Mouse (Mus musculus) hindbrain, embryonic 15.5 days (tissue): ENCODE measurements around the gene Aldh5a1. TPM values are rescaled to one million over a fixed set of nuclear protein-coding genes. Genes with fewer than 3 reads are reported as not detected.

Source experiments
- ATAC-seq: fragments of 200-750 bp; cut with Nextera tagmentation; 2 replicates; pipeline ENCODE4 v1.8.0; 2017; ENCODE audit warnings: low read depth, moderate number of reproducible peaks, moderate TSS enrichment; ENCODE audit not compliant: low FRiP score
- H3K27ac ChIP-seq: fragments of 300-500 bp; sonication (generic); replicated peaks from 2 replicates; pipeline ENCODE4 v1.5.1; 2015; ENCODE audit warnings: mild to moderate bottlenecking, inconsistent platforms
- H3K27me3 ChIP-seq: fragments of 300-500 bp; sonication (generic); 2 replicates; pipeline ENCODE4 v1.6.1; 2015; ENCODE audit warnings: control low read depth, inconsistent platforms
- H3K36me3 ChIP-seq: fragments of 300-500 bp; sonication (generic); 2 replicates; pipeline ENCODE4 v1.6.1; 2015; ENCODE audit warnings: control low read depth, inconsistent platforms
- H3K4me1 ChIP-seq: fragments of 300-500 bp; sonication (generic); replicated peaks from 2 replicates; pipeline ENCODE4 v1.6.1; 2015; ENCODE audit warnings: control low read depth, inconsistent platforms
- H3K4me2 ChIP-seq: fragments of 300-500 bp; sonication (generic); 2 replicates; pipeline ENCODE4 v1.6.1; 2015; ENCODE audit warnings: moderate library complexity, mild to moderate bottlenecking, inconsistent platforms
- H3K4me3 ChIP-seq: fragments of 300-500 bp; sonication (generic); 2 replicates; pipeline ENCODE4 v1.5.1; 2015; ENCODE audit warnings: mild to moderate bottlenecking, inconsistent platforms
- H3K9ac ChIP-seq: fragments of 300-500 bp; sonication (generic); 2 replicates; pipeline ENCODE4 v1.6.1; 2015; ENCODE audit warnings: inconsistent platforms
- H3K9me3 ChIP-seq: fragments of 300-500 bp; sonication (generic); 2 replicates; pipeline ENCODE4 v1.6.1; 2016; ENCODE audit warnings: control low read depth, inconsistent platforms
- WGBS: fragments of 180-500 bp; shearing (Covaris S2); methylation state at CpG from one replicate; pipeline ENCODE4 v1.1.7; 2015; 5-methylcytosine and 5-hydroxymethylcytosine counted together
- polyA plus RNA-seq: library from polyadenylated mRNA; unstranded; fragments of >200 nt; fragmentation: Nextera tagmentation; extraction: Ambion mirVana; gene quantifications from 2 replicates; pipeline ENCODE4 v1.2.1, GENCODE M21; 2015

Gene Aldh5a1
- polyA plus RNA-seq, 1 experiment from 2014 or later, result 13.8 TPM

GRCm38 (mm10) chr13:24892516-24892915 lies 44.9 kb downstream of the Aldh5a1 start:
- no peaks in the 10 kb centered on the region for H3K9me3 ChIP-seq
- WGBS, result 91% methylated on average over 3 of the region's 3 CpGs
- no peaks in the 10 kb centered on the region for H3K4me1 ChIP-seq
- no peaks in the 10 kb centered on the region for H3K27me3 ChIP-seq
- ATAC-seq, result no peak
- H3K4me2 ChIP-seq, result no peak overlapping the region
- no peak overlapping the region for H3K27ac ChIP-seq
- H3K4me3 ChIP-seq, result no peak overlapping the region
- H3K9ac ChIP-seq, result no peak overlapping the region
- H3K36me3 ChIP-seq, result no peaks in the 10 kb centered on the region

GRCm38 (mm10) chr13:24889554-24889953 lies 47.9 kb downstream of the Aldh5a1 start:
- no peak overlapping the region for H3K27ac ChIP-seq
- no peak overlapping the region for H3K4me3 ChIP-seq
- WGBS, result 52% methylated on average over 1 of the region's 1 CpGs
- ATAC-seq, result no peak
- no peaks in the 10 kb centered on the region for H3K4me1 ChIP-seq
- H3K9me3 ChIP-seq, result no peaks in the 10 kb centered on the region
- no peak overlapping the region for H3K4me2 ChIP-seq
- peaks cover 13% of the 10 kb centered on the region for H3K36me3 ChIP-seq
- no peaks in the 10 kb centered on the region for H3K27me3 ChIP-seq
- no peak overlapping the region for H3K9ac ChIP-seq

- Histone ChIP-seq H3K4me2 (no peak overlapping the region), H3K27ac (no peak overlapping the region), H3K36me3 (peaks cover 29% of the 10 kb centered on the region), H3K4me3 (no peak overlapping the region), H3K27me3 (no peaks in the 10 kb centered on the region), H3K9ac (no peak overlapping the region), H3K9me3 (no peaks in the 10 kb centered on the region), H3K4me1 (no peaks in the 10 kb centered on the region)
- WGBS, result 95% methylated on average over 6 of the region's 6 CpGs
- ATAC-seq, result no peak
Measured at GRCm38 (mm10) chr13:24882411-24882810, 55.0 kb downstream of the Aldh5a1 start.

GRCm38 (mm10) chr13:24880704-24881103 lies 56.8 kb downstream of the Aldh5a1 start:
- H3K4me3 ChIP-seq, result no peak overlapping the region
- no peaks in the 10 kb centered on the region for H3K4me1 ChIP-seq

GRCm38 (mm10) chr13:24880208-24880607 lies 57.3 kb downstream of the Aldh5a1 start:
- no peak overlapping the region for H3K4me2 ChIP-seq
- peaks cover 29% of the 10 kb centered on the region; the same call in 1 of the 2 replicates for H3K36me3 ChIP-seq
- H3K27me3 ChIP-seq, result no peaks in the 10 kb centered on the region
- no peak overlapping the region for H3K9ac ChIP-seq
- H3K4me1 ChIP-seq, result no peaks in the 10 kb centered on the region
- no peak for ATAC-seq
- 84% methylated on average over 6 of the region's 6 CpGs for WGBS
- no peaks in the 10 kb centered on the region for H3K9me3 ChIP-seq
- no peak overlapping the region for H3K4me3 ChIP-seq
- no peak overlapping the region for H3K27ac ChIP-seq

More at GRCm38 (mm10) chr13:24880704-24881103, 56.8 kb downstream of the Aldh5a1 start:
- Histone ChIP-seq H3K27me3 (no peaks in the 10 kb centered on the region), H3K9ac (no peak overlapping the region), H3K4me2 (no peak overlapping the region), H3K36me3 (peaks cover 31% of the 10 kb centered on the region), H3K27ac (no peak overlapping the region), H3K9me3 (no peaks in the 10 kb centered on the region)
- 94% methylated on average over 5 of the region's 5 CpGs for WGBS
- ATAC-seq, result no peak

GRCm38 (mm10) chr13:24879359-24880040 lies 58.0 kb downstream of the Aldh5a1 start:
- H3K27ac ChIP-seq, result no peak overlapping the region
- no peak overlapping the region for H3K9ac ChIP-seq
- H3K4me2 ChIP-seq, result no peak overlapping the region
- ATAC-seq, result no peak
- no peaks in the 10 kb centered on the region for H3K27me3 ChIP-seq
- no peaks in the 10 kb centered on the region for H3K9me3 ChIP-seq
- 85% methylated on average over 15 of the region's 15 CpGs for WGBS
- no peak overlapping the region for H3K4me3 ChIP-seq
- H3K36me3 ChIP-seq, result peaks cover 28% of the 10 kb centered on the region; the same call in 1 of the 2 replicates
- H3K4me1 ChIP-seq, result no peaks in the 10 kb centered on the region

- Histone ChIP-seq H3K4me2 (no peak overlapping the region), H3K36me3 (no peaks in the 10 kb centered on the region; the same call in 1 of the 2 replicates), H3K27me3 (no peaks in the 10 kb centered on the region), H3K27ac (no peak overlapping the region), H3K4me1 (no peaks in the 10 kb centered on the region), H3K4me3 (no peak overlapping the region), H3K9ac (no peak overlapping the region), H3K9me3 (no peaks in the 10 kb centered on the region)
- 92% methylated on average over 7 of the region's 7 CpGs for WGBS
- no peak for ATAC-seq
Measured at GRCm38 (mm10) chr13:24868233-24868632, 69.2 kb downstream of the Aldh5a1 start.

- H3K4me3 ChIP-seq, result no peak overlapping the region
- WGBS, result 96% methylated on average over 10 of the region's 10 CpGs
Measured at GRCm38 (mm10) chr13:24867789-24868188, 69.7 kb downstream of the Aldh5a1 start.

GRCm38 (mm10) chr13:24866430-24867402 lies 70.7 kb downstream of the Aldh5a1 start:
- Histone ChIP-seq H3K27me3 (no peaks in the 10 kb centered on the region), H3K36me3 (no peaks in the 10 kb centered on the region), H3K9ac (no peak overlapping the region), H3K27ac (no peak overlapping the region), H3K4me1 (no peaks in the 10 kb centered on the region), H3K4me3 (no peak overlapping the region), H3K9me3 (no peaks in the 10 kb centered on the region), H3K4me2 (no peak overlapping the region)
- 69% methylated on average over 9 of the region's 9 CpGs for WGBS
- no peak for ATAC-seq

More at GRCm38 (mm10) chr13:24867789-24868188, 69.7 kb downstream of the Aldh5a1 start:
- Histone ChIP-seq H3K4me1 (no peaks in the 10 kb centered on the region), H3K9me3 (no peaks in the 10 kb centered on the region), H3K4me2 (no peak overlapping the region), H3K27ac (no peak overlapping the region), H3K36me3 (no peaks in the 10 kb centered on the region; the same call in 1 of the 2 replicates), H3K9ac (no peak overlapping the region), H3K27me3 (no peaks in the 10 kb centered on the region)
- no peak for ATAC-seq

GRCm38 (mm10) chr13:24862520-24862919 lies 74.9 kb downstream of the Aldh5a1 start:
- no peak overlapping the region for H3K4me2 ChIP-seq
- H3K36me3 ChIP-seq, result no peaks in the 10 kb centered on the region
- no peaks in the 10 kb centered on the region for H3K27me3 ChIP-seq
- no peaks in the 10 kb centered on the region for H3K4me1 ChIP-seq
- no peak overlapping the region for H3K27ac ChIP-seq
- WGBS, result 64% methylated on average over 7 of the region's 7 CpGs
- no peak overlapping the region for H3K4me3 ChIP-seq
- ATAC-seq, result no peak
- no peaks in the 10 kb centered on the region for H3K9me3 ChIP-seq
- H3K9ac ChIP-seq, result no peak overlapping the region

- Histone ChIP-seq H3K4me1 (no peaks in the 10 kb centered on the region), H3K27ac (no peak overlapping the region), H3K9me3 (no peaks in the 10 kb centered on the region), H3K9ac (no peak overlapping the region), H3K36me3 (no peaks in the 10 kb centered on the region), H3K27me3 (no peaks in the 10 kb centered on the region), H3K4me2 (no peak overlapping the region), H3K4me3 (no peak overlapping the region)
- ATAC-seq, result no peak
- 77% methylated on average over 7 of the region's 7 CpGs for WGBS
Measured at GRCm38 (mm10) chr13:24862021-24862420, 75.4 kb downstream of the Aldh5a1 start.

- Histone ChIP-seq H3K36me3 (no peaks in the 10 kb centered on the region), H3K9me3 (no peaks in the 10 kb centered on the region), H3K4me2 (no peak overlapping the region), H3K9ac (no peak overlapping the region), H3K27ac (no peak overlapping the region), H3K4me1 (no peaks in the 10 kb centered on the region), H3K4me3 (no peak overlapping the region), H3K27me3 (no peaks in the 10 kb centered on the region)
- WGBS, result 86% methylated on average over 12 of the region's 12 CpGs
- no peak for ATAC-seq
Measured at GRCm38 (mm10) chr13:24861084-24861483, 76.4 kb downstream of the Aldh5a1 start.
